Mouse (Mus musculus) kidney, adult 11 months (tissue): ENCODE measurements at regions not wholly inside any gene's neighbourhood (a gene's known extent, or its start where the extent isn't known, plus 50 kb on each side); places are given as distances from the start of the nearest gene placed in this dataset.

ENCODE experiments used
- DNase-seq: peaks from one replicate; pipeline ENCODE4 v3.0.0; 2022

GRCm38 (mm10) chr2:117548273-117548672, 205.5 kb upstream of the Rasgrp1 start:
- DNase-seq, result no peak

GRCm38 (mm10) chr2:117556301-117556700, 213.5 kb upstream of the Rasgrp1 start:
- no peak for DNase-seq

GRCm38 (mm10) chr2:117570987-117571386, 228.2 kb upstream of the Rasgrp1 start:
- no peak for DNase-seq

DNA sequence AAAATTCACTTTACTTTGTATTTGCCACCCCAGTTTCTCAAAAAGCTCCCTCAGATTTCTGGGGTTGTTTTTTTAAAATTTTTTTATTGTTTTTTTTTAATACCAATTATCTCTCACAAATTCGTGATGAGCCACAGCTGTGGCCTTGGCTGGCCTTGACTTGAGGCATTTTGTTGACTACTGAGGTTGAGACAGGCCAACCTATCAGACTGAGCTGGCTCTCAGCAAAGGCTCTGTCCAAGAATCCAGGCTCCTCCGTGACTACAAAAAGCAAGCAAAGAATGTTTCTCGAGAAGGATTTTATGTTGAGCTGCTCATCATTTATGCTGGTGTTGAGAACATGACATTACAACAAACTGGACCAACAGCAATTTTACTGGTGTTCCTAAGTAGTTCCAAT, 244.6 kb upstream of the Rasgrp1 start:
- peak; percentile 2 for DNase-seq

GRCm38 (mm10) chr2:117595028-117595427, 252.2 kb upstream of the Rasgrp1 start:
- DNase-seq, result no peak

- no peak for DNase-seq
Observed at GRCm38 (mm10) chr2:117597573-117597972, 254.8 kb upstream of the Rasgrp1 start.

GRCm38 (mm10) chr2:117614772-117615171, 272.0 kb upstream of the Rasgrp1 start:
- no peak for DNase-seq

- DNase-seq, result no peak
Observed at GRCm38 (mm10) chr2:117618063-117618462, 275.3 kb upstream of the Rasgrp1 start.

GRCm38 (mm10) chr2:117623955-117624354, 281.2 kb upstream of the Rasgrp1 start:
- no peak for DNase-seq

GRCm38 (mm10) chr2:117634906-117635305, 292.1 kb upstream of the Rasgrp1 start:
- no peak for DNase-seq

GRCm38 (mm10) chr2:117637397-117637796, 294.6 kb upstream of the Rasgrp1 start:
- no peak for DNase-seq

- no peak for DNase-seq
Observed at GRCm38 (mm10) chr2:117652101-117652500, 309.3 kb upstream of the Rasgrp1 start.

GRCm38 (mm10) chr2:117652647-117653046, 309.8 kb upstream of the Rasgrp1 start:
- no peak for DNase-seq

GRCm38 (mm10) chr2:117656546-117657175, 313.9 kb upstream of the Rasgrp1 start:
- DNase-seq, result no peak

DNA sequence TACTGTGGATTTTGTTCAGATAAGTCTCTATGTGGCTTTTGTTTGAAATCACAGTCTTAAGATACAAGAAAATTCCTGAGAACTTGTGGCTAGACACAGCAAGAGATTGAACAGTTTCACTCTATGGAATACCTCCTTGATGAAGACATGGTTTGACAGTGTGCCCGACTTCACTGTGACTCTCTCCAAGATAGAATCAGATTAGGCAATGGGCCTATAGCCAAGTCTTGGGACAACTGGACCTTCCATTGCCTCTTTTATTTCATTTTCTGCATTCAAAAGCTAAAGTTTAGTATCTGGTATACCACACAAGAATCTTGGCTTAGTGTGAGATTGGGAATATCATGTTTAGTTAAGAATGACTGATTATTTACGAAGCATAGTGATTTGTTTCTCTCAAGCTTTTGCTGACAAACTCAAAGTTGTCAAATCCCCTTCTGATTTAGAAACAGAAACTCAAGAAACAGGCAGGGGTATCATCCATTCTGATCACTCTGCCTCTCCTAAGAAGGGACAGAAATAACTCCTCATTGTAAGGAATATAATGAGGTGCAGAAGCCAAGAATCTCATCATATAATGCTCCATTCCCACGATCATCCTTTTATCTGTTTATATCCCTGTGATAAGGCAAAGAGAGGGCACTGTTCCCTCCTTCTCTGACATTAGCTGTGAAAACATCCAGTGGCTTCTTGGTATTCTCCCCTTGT, 317.6 kb upstream of the Rasgrp1 start:
- no peak for DNase-seq

GRCm38 (mm10) chr2:117662653-117663052, 319.9 kb upstream of the Rasgrp1 start:
- DNase-seq, result no peak

DNA sequence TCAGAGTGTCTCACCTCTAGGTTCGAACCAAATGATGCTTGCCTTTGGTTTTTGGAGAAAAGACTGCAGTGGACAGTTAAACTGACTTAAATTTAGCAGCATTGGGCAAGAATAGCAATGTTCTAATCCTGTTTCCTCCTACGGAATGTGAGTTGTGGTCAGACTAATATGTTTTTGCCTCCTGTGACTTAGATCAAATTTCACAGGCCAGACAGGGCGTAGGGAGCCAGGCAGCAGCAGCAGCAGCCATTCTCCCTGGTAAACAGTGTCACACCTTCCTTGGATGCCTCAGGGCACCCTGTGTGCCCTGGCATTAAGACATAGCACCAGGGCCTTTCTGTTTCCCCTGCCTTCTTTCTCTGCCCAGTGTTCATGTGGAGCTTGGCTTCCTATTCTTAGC, 323.7 kb upstream of the Rasgrp1 start:
- no peak for DNase-seq

GRCm38 (mm10) chr2:117668137-117668536, 325.3 kb upstream of the Rasgrp1 start:
- DNase-seq, result no peak

- DNase-seq, result no peak
Observed at GRCm38 (mm10) chr2:117674877-117675276, 332.1 kb upstream of the Rasgrp1 start.

DNA sequence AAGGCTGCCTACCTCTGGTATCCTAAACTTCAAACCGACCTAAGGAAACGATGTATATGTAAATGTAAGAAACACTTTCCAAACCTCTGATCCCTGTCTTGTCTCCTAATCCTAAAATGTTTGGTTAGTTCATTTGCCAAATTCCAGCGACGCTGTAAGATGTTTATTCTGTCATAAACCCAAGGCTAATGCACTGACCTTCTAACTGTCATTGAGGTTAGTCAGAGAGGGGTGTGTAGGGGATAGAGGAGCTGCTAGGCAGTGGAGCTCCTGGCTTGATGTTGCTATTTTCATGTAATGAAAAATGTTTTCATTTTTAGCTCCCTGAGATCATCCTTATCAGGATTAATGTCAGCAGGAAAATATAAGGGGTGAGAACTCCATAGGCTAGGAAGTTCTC, 335.8 kb upstream of the Rasgrp1 start:
- no peak for DNase-seq

- no peak for DNase-seq
Observed at GRCm38 (mm10) chr2:117685836-117686453, 343.1 kb upstream of the Rasgrp1 start.

GRCm38 (mm10) chr2:117693537-117693936, 350.7 kb upstream of the Rasgrp1 start:
- DNase-seq, result no peak

- DNase-seq, result no peak
Observed at GRCm38 (mm10) chr2:117710173-117710813, 367.5 kb upstream of the Rasgrp1 start.

- no peak for DNase-seq
Observed at GRCm38 (mm10) chr2:117724066-117724465, 381.3 kb upstream of the Rasgrp1 start.
